Mouse (Mus musculus) layer of hippocampus, adult 9-11 months (tissue): ENCODE results near the gene Sohlh1.
A peak's percentile ranks its signal among the peaks of the same experiment; 100 is the strongest.
"Not testable (repeated sequence)": the region's sequence is repeated elsewhere in the genome, so short reads cannot be mapped to it uniquely, and the experiment has no call there.

ENCODE experiments used
- DNase-seq: peaks from one replicate; pipeline ENCODE4 v3.0.0; 2022

Sohlh1 gene

DNA sequence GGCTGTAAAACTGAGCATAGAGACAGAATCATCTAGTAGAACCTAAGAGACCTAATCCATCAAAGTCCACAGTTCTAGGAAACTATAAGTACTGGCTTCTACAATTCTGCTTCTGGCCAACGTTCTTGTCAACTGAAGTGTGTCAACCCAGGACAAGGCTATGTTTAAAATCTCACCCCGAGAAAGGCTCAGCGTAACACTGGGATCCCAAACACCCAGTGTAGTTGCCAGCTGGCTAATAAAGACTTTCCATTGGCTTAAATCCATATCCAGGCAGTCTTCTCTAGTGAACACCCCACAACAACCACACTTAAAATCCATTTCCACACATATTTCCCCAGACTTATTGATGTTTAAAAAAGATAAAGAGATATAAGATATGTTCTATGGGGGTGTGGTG, 16.3 kb downstream of the Sohlh1 start:
- DNase-seq, result no peak

DNA sequence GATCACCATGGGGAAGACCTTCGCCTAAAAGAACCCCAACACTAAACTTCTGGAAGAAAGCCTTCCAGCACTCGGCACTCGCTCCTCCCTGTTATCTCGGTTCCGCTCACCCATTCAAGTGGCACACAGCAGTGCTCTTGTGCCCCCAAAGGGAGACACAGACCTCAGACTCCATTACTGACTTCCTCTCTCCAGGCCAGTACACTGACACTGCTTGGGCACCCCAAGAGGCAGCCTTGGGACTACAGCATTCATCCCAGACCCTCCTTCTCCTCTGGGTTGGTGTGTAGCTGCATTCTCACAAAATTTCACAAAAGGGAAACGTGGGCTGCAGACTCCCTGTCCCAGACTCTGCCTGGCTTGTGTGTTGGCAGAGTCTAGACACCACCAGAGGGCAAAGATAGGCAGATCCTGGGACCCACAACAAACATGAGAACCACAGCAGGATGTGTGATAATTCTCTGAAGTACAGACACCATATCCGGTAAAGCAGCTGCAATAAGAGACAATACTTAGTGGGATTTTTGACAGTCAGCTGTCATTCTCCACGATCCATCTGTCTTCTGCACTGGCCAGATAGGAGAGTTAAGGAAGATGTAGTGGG, 18.6 kb downstream of the Sohlh1 start:
- DNase-seq, result no peak

DNA sequence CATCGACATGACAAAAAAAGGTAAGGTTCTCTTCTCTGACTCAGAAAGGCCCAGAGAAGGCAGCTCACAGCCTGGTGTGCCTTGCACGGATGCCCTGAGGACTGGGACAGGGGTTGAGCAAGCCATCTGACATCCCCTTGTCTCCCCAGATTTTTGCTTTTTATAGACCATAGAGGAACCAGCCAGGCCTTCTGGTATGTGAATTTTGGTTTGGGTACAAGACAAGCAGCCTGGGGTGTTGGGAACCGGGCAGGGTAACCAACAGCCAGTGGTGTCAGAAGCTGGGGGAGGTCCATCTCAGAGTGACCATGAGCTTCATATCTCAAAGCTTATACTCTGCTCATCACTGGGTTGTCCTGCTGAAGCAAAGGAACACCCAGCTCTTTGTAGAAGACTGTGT, 22.3 kb downstream of the Sohlh1 start:
- DNase-seq, result no peak

DNA sequence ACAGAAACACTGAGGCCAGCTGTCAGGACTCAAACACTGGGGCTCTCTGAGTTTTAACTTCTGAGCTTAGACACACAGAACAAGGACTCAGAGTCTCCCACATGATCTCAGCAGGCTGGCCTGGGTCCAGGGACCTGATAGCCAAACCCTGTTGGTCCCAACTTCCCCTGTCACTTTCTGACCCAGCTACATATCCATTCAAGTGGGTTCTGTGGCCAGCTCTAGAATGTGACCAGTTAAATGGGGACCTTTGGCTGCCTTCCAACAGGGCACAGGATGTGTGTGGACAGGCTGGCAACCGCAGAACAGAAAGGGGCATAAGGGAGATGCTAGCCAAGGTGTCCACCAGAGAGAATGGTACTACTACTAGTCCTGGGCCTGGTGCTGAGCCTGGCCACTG, 24.2 kb downstream of the Sohlh1 start, which contains the start of gene Lcn9:
TSS of gene Lcn9 (plus strand) at position 348 of the 400 bp plus-strand sequence.
- DNase-seq, result peak; percentile 77

DNA sequence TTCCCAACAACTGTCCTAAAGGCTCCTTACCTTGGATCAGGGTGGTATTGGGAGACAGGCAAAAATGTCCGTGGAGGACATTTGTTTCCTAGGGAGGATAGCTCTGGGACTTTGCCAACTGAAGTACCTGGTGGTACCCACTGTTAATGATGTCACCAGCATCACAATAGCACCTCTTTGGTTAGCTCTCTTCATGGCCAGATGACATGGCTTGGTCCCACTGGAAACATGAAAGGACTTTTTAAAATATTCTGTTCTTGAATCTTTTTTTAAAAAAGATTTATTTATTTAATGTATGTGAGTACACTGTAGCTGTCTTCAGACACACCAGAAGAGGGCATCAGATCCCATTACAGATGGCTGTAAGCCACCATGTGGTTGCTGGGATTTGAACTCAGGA, 31.3 kb downstream of the Sohlh1 start, which contains the start of gene Glt6d1:
TSS of gene Glt6d1 (minus strand) at position 101 of the 400 bp plus-strand sequence.
- DNase-seq, result not testable (repeated sequence)

DNA sequence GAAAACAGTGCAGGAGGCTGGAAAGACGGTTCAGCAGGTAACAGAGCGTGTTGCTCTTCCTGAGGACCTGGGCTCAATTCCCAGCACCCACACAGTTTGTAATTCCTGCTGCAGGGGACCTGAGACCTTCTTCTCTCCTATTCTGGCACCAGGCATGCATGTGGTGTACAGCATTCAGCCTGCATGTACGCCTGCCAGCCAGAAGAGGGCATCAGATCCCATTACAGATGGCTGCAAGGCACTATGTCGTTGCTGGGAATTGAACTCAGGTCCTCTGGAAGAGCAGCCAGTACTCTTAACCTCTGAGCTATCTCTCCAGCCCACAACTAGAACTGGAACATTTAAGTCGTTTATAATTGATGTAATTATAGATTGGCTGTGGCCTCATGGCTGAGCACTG, 33.7 kb downstream of the Sohlh1 start:
- DNase-seq, result no peak

DNA sequence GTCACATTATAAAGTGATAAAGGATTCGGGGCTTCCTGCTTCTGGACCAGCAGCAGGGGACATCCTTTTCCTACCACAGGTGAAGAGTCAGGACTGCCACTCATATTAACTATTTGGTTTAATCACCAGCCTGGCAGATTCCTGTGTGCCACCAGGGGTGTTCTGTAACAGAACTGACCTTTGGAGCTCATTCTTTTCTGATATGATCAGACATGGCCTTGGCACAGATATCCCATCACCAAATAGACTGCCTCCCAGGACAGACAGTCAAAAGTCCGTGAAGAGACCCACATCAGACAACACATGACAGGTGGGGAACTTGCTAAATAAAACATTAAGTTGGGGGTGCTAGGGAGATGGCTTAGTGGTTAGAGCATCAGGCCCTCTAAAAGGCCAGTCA, 35.3 kb downstream of the Sohlh1 start:
- no peak for DNase-seq

DNA sequence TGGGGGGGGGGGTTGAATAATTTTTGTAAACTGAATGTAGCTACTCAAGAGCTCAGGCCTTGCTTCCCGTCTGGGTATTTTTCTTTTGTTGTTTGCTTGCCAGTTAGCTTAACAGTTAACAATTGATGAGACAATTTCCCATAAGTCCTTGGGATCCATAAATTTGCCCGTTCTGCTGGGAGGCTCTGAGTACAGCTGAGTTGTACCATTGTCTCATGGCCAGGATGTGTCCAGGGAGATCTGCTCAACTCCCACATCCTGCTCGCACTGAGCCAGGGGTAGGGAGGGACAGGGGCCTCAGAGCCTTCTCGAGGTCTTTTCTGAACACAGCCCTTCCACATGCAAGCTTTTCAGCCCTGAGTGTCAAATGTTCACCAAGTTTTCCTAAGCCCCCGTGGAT, 49.0 kb downstream of the Sohlh1 start:
- peak; percentile 23 for DNase-seq

DNA sequence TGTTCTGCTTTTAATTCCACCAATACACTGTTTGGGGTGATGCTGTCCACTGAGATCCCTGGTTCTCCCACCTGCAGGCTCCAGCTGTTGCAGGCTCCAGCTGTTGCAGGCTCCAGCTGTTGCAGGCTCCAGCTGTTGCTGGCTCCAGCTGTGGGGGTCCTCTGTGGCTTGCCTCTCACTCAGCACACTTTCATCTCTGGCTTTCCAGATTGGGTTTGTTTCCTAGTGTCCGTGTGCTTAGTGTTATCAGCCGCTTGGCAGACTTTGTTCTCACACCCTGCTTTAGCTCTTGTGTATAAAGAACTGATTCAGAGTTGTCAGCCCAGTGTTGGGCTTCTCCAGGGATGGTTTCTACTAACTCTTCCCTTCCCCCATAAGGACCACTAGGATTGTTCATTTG, 49.4 kb downstream of the Sohlh1 start:
- DNase-seq, result peak; percentile 4
